Mouse (Mus musculus): ENCODE measurements around the gene Fam129a.

DNA sequence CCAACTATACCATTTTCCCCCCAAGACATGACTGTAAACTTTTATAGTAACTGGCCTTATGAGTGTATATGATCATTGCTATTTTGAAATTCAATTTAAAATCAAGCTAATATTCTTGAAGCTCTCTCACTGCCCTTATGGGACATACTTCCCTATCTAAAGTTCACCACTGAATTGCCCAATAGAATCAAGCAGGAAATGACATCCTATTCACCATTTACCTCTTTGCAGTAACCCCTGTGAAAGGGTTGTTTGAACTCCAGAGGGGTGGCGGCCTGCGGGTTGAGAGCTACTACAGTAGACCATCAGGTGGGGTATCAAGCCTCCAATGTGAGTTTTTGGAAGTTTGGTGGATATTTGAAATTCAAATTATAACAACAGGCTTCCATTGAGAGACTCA, 27.9 kb downstream of the Fam129a start:
- TF ChIP-seq CTCF (IDR thresholded peaks at IDR 0.05; ENCODE audit: low read depth, low read length) (no peak), POLR2A (IDR thresholded peaks at IDR 0.05; ENCODE audit: insufficient read depth, low read length) (no peak), EP300 (IDR thresholded peaks at IDR 0.05; ENCODE audit: insufficient read depth, low read depth, low read length) (no peak)

All from ES-Bruce4 (cell line).